ENCODE assay signal across 12 mouse cellular contexts in the genomic region with DNA sequence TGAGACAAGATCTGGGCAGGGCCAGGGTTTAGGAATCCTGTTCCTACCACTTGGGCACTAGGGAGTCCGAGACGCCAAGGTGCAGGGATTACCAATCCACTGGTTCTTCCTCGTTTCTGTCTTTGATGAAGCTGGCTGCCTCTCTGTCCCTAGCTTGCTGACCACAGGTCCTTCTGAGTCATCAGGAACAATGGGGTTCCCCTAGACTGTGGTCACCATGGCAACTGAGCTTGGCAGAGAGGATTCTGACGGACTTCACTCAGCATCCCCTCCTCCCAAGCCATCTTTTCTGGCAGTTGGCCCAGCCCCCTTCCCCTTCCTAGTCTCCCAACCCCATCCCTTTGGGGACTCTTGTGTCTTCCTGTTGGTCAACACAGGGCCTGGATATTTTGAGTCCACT. TPM values are rescaled to one million over a fixed set of nuclear protein-coding genes. Genes with fewer than 3 reads are reported as not detected.
DNase-seq lines count a peak whose midpoint lies in the region; ATAC-seq and TF ChIP-seq lines count a peak whose summit lies in the region.
"Had no signal": no experiment of that assay in that cellular context is flagged by ENCODE, and none has a peak within 500 bp of the region (broad histone marks: within the 10 kb centered on the region; RNA-seq: fewer than 3 reads in every experiment).

No protein-coding gene starts in this region.

- H3K4me2 ChIP-seq in lung, embryonic 14.5 days, result no peak overlapping the region
- no peak overlapping the region for H3K4me2 ChIP-seq in midbrain, postnatal 0 days (ENCODE audit: low read depth, low read length, poor library complexity, severe bottlenecking)

- peak; percentile 26 for DNase-seq in lung, embryonic 14.5 days
- no peak for DNase-seq in lung, adult 2 months
- peak; percentile 10 for DNase-seq in brain, embryonic 18.5 days (ENCODE audit: low read depth, low spot score)
- DNase-seq in hindbrain, embryonic 10.5 days (ENCODE audit: low spot score), result peak; percentile 43
- DNase-seq in midbrain, postnatal 0 days (ENCODE audit: low spot score), result peak; percentile 80
- no peak for DNase-seq in lung, postnatal 10 days
- DNase-seq: heart, adult 2 months; kidney, adult 11 months; liver, postnatal 0 days; right cerebral cortex, postnatal 25 days had no signal

- H3K4me1 ChIP-seq in lung, embryonic 14.5 days (ENCODE audit: insufficient read depth), result no peaks in the 10 kb centered on the region
- no peaks in the 10 kb centered on the region for H3K4me1 ChIP-seq in lung, adult 2 months (ENCODE audit: control insufficient read depth, insufficient read depth, low read length)
- peaks cover 10% of the 10 kb centered on the region for H3K4me1 ChIP-seq in hindbrain, embryonic 10.5 days (replicated peaks)
- H3K4me1 ChIP-seq in midbrain, postnatal 0 days (ENCODE audit: insufficient read depth, low read length), result no peaks in the 10 kb centered on the region

- H3K4me3 ChIP-seq in lung, embryonic 14.5 days (ENCODE audit: low read depth, low read length), result no peak overlapping the region
- no peak overlapping the region for H3K4me3 ChIP-seq in lung, adult 2 months (replicated peaks; ENCODE audit: extremely low read depth, low read depth, low read length)
- H3K4me3 ChIP-seq in hindbrain, embryonic 10.5 days, result no peak overlapping the region
- H3K4me3 ChIP-seq in midbrain, postnatal 0 days (ENCODE audit: low read depth, low read length), result no peak overlapping the region
- H3K4me3 ChIP-seq: heart, adult 2 months; left cerebral cortex, adult 2 months had no signal

- H3K9me3 ChIP-seq in lung, embryonic 14.5 days (ENCODE audit: low read depth, low read length), result no peaks in the 10 kb centered on the region
- peaks cover 10% of the 10 kb centered on the region for H3K9me3 ChIP-seq in hindbrain, embryonic 10.5 days
- no peaks in the 10 kb centered on the region for H3K9me3 ChIP-seq in midbrain, postnatal 0 days (ENCODE audit: low read length)

- no peak overlapping the region for H3K9ac ChIP-seq in lung, embryonic 14.5 days
- H3K9ac ChIP-seq in midbrain, postnatal 0 days (replicated peaks; ENCODE audit: low read length, poor library complexity, severe bottlenecking), result no peak overlapping the region
- H3K9ac ChIP-seq: liver, postnatal 0 days had no signal

- 0 out of 2 replicates have a peak, but pooled peaks cover 4% of the 10 kb centered on the region for H3K36me3 ChIP-seq in lung, embryonic 14.5 days (ENCODE audit: insufficient read depth)
- peaks cover 61% of the 10 kb centered on the region for H3K36me3 ChIP-seq in hindbrain, embryonic 10.5 days
- H3K36me3 ChIP-seq in midbrain, postnatal 0 days (ENCODE audit: insufficient read depth, low read length), result peaks cover 40% of the 10 kb centered on the region

- H3K27me3 ChIP-seq in lung, embryonic 14.5 days (ENCODE audit: insufficient read depth, low read length), result no peaks in the 10 kb centered on the region
- H3K27me3 ChIP-seq in hindbrain, embryonic 10.5 days (ENCODE audit: insufficient read depth, poor library complexity, severe bottlenecking), result no peaks in the 10 kb centered on the region
- no peaks in the 10 kb centered on the region for H3K27me3 ChIP-seq in midbrain, postnatal 0 days (ENCODE audit: insufficient read depth, low read length)

- H3K27ac ChIP-seq in lung, embryonic 14.5 days (ENCODE audit: low read depth), result no peak overlapping the region
- H3K27ac ChIP-seq in hindbrain, embryonic 10.5 days, result peak overlapping the region; percentile 45; the same call in 1 of the 2 replicates
- peak overlapping the region; percentile 0; the same call in 1 of the 2 replicates for H3K27ac ChIP-seq in midbrain, postnatal 0 days (ENCODE audit: low read depth, low read length)
- H3K27ac ChIP-seq: heart, adult 2 months; left cerebral cortex, adult 2 months had no signal

- ATAC-seq in lung, embryonic 14.5 days (ENCODE audit: insufficient read depth), result no peak
- ATAC-seq in midbrain, postnatal 0 days (ENCODE audit: low FRiP score), result no peak
- no peak for ATAC-seq in megakaryocyte-erythroid progenitor cell, adult 5-6 weeks (replicated peaks; ENCODE audit: low FRiP score, low TSS enrichment, poor library complexity, severe bottlenecking)
- ATAC-seq: liver, postnatal 0 days had no signal

- TF ChIP-seq CTCF in lung, embryonic 14.5 days (IDR thresholded peaks at IDR 0.05; ENCODE audit: low read depth), result no peak
- TF ChIP-seq CTCF in lung, adult 2 months (IDR thresholded peaks at IDR 0.05; ENCODE audit: insufficient read depth, low read length), result no peak
- no peak for TF ChIP-seq CTCF in midbrain, postnatal 0 days (IDR thresholded peaks at IDR 0.05)

- no peak for TF ChIP-seq POLR2A in lung, adult 2 months (IDR thresholded peaks at IDR 0.05; ENCODE audit: borderline replicate concordance, extremely low read depth, low read depth, low read length)

- 39% methylated on average over 4 of the region's 4 CpGs for WGBS in lung, embryonic 14.5 days
- WGBS in lung, adult 2 months, result 48% methylated on average over 4 of the region's 4 CpGs
- WGBS in hindbrain, embryonic 10.5 days, result 37% methylated on average over 4 of the region's 4 CpGs
- 9% methylated on average over 4 of the region's 4 CpGs for WGBS in midbrain, postnatal 0 days

RNA-seq across cellular contexts. Expression of a gene that starts 32.1 kb away (rescaled TPM):
- polyA plus RNA-seq in lung, embryonic 14.5 days (2014; fragmentation: Nextera tagmentation; extraction: Ambion mirVana), result 3.7 and 4.9 TPM in 2 replicates
- 6.6 and 11.2 TPM in 2 replicates for polyA plus RNA-seq in lung, adult 2 months (2012; rRNA removed)
- 10.3 TPM in 2 replicates for polyA plus RNA-seq in hindbrain, embryonic 10.5 days (2016; fragmentation: Nextera tagmentation; extraction: Ambion mirVana)
- total RNA-seq in midbrain, postnatal 0 days (2014; rRNA removed), result 32.3 and 33.6 TPM in 2 replicates
- polyA plus RNA-seq in midbrain, postnatal 0 days (2015; fragmentation: Nextera tagmentation; extraction: Ambion mirVana), result 27.0 and 27.6 TPM in 2 replicates
- 0.31 and 7.3 TPM in 2 replicates for total RNA-seq in megakaryocyte-erythroid progenitor cell, adult 5-6 weeks (2014; fragmentation: Nextera tagmentation)
- 0.53 and 1.0 TPM in 2 replicates for total RNA-seq in megakaryocyte-erythroid progenitor cell, adult 5-6 weeks (2017)

RNA-seq across cellular contexts. Expression of a gene that starts 45.0 kb away (rescaled TPM):
- polyA plus RNA-seq in lung, embryonic 14.5 days (2014; fragmentation: Nextera tagmentation; extraction: Ambion mirVana), result 31.2 and 35.5 TPM in 2 replicates
- polyA plus RNA-seq in lung, adult 2 months (2012; rRNA removed), result 12.5 and 13.3 TPM in 2 replicates
- 31.0 and 35.7 TPM in 2 replicates for polyA plus RNA-seq in hindbrain, embryonic 10.5 days (2016; fragmentation: Nextera tagmentation; extraction: Ambion mirVana)
- 15.1 and 16.2 TPM in 2 replicates for total RNA-seq in midbrain, postnatal 0 days (2014; rRNA removed)
- polyA plus RNA-seq in midbrain, postnatal 0 days (2015; fragmentation: Nextera tagmentation; extraction: Ambion mirVana), result 20.1 and 21.2 TPM in 2 replicates
- 28.5 and 44.3 TPM in 2 replicates for total RNA-seq in megakaryocyte-erythroid progenitor cell, adult 5-6 weeks (2014; fragmentation: Nextera tagmentation)
- 8.8 and 9.8 TPM in 2 replicates for total RNA-seq in megakaryocyte-erythroid progenitor cell, adult 5-6 weeks (2017)

RNA-seq across cellular contexts. Expression of a gene that starts 52.2 kb away (rescaled TPM):
- polyA plus RNA-seq in lung, embryonic 14.5 days (2014; fragmentation: Nextera tagmentation; extraction: Ambion mirVana), result 6.9 and 9.6 TPM in 2 replicates
- 5.2 and 5.4 TPM in 2 replicates for polyA plus RNA-seq in lung, adult 2 months (2012; rRNA removed)
- 6.8 and 9.3 TPM in 2 replicates for polyA plus RNA-seq in hindbrain, embryonic 10.5 days (2016; fragmentation: Nextera tagmentation; extraction: Ambion mirVana)
- 17.3 and 27.0 TPM in 2 replicates for total RNA-seq in midbrain, postnatal 0 days (2014; rRNA removed)
- polyA plus RNA-seq in midbrain, postnatal 0 days (2015; fragmentation: Nextera tagmentation; extraction: Ambion mirVana), result 14.7 and 15.5 TPM in 2 replicates
- 11.6 and 16.0 TPM in 2 replicates for total RNA-seq in megakaryocyte-erythroid progenitor cell, adult 5-6 weeks (2014; fragmentation: Nextera tagmentation)
- 8.6 and 9.0 TPM in 2 replicates for total RNA-seq in megakaryocyte-erythroid progenitor cell, adult 5-6 weeks (2017)

Comparison
In these comparisons a context has a peak if more than half of its experiments do, and no peak if none do; other contexts are left out.
1. DNase-seq: peak in lung, embryonic 14.5 days (single experiment), brain, embryonic 18.5 days (single experiment), hindbrain, embryonic 10.5 days (single experiment) and midbrain, postnatal 0 days (single experiment); none in lung, adult 2 months (single experiment) and lung, postnatal 10 days (single experiment).